Mouse (Mus musculus) MEL (cell line): ENCODE results near the gene Osbpl3. TPM values are rescaled to one million over a fixed set of nuclear protein-coding genes. Genes with fewer than 3 reads are reported as not detected.

Experiments
- DNase-seq: peaks from one replicate; pipeline ENCODE4 v3.0.0; 2011; ENCODE audit warnings: low read depth, low spot score
- H3K27ac ChIP-seq: 2 replicates; pipeline ENCODE4 v1.5.1; 2012; ENCODE audit warnings: low read depth, mild to moderate bottlenecking, control low read depth, low read length, moderate library complexity; ENCODE audit not compliant: control insufficient read depth
- H3K27me3 ChIP-seq, 2 experiments: fragments of 150-350 bp in 1 of 2; sonication (generic) in 1 of 2; 2 replicates each; pipeline ENCODE4 v1.6.1; 2012; ENCODE audit warnings: low read length in 2 of 2, mild to moderate bottlenecking in 2 of 2, improper control_type of control experiment in 1 of 2, moderate library complexity in 1 of 2; ENCODE audit not compliant: insufficient read depth in 2 of 2, control insufficient read depth in 1 of 2
- H3K36me3 ChIP-seq, 2 experiments: 2 replicates each; pipeline ENCODE4 v1.6.1; 2012 to 2014; ENCODE audit warnings: low read length in 2 of 2, improper control_type of control experiment in 1 of 2, inconsistent platforms in 1 of 2, mild to moderate bottlenecking in 1 of 2; ENCODE audit not compliant: insufficient read depth in 2 of 2, control insufficient read depth in 1 of 2
- H3K4me1 ChIP-seq, 2 experiments: fragments of 150-350 bp in 1 of 2; sonication (generic) in 1 of 2; 2 replicates each; pipeline ENCODE4 v1.6.1; 2012; ENCODE audit warnings: low read length in 2 of 2, improper control_type of control experiment in 1 of 2, mild to moderate bottlenecking in 1 of 2; ENCODE audit not compliant: insufficient read depth in 2 of 2, control insufficient read depth in 1 of 2
- H3K4me3 ChIP-seq, 2 experiments: fragments of 150-350 bp in 1 of 2; sonication (generic) in 1 of 2; 2 replicates each; pipeline ENCODE4 v1.5.1; 2012; ENCODE audit warnings: low read depth in 2 of 2, low read length in 2 of 2, mild to moderate bottlenecking in 2 of 2, moderate library complexity in 2 of 2, control low read depth in 1 of 2, improper control_type of control experiment in 1 of 2; ENCODE audit not compliant: control insufficient read depth in 1 of 2, insufficient read depth in 1 of 2
- H3K79me2 ChIP-seq: 2 replicates; pipeline ENCODE4 v1.6.1; 2012; ENCODE audit warnings: mild to moderate bottlenecking, low read length, moderate library complexity; ENCODE audit not compliant: control insufficient read depth, poor library complexity, insufficient read depth
- H3K9ac ChIP-seq: 2 replicates; pipeline ENCODE4 v1.6.1; 2012; ENCODE audit warnings: low read depth, mild to moderate bottlenecking, control low read depth, low read length, moderate library complexity; ENCODE audit not compliant: control insufficient read depth, poor library complexity, severe bottlenecking
- H3K9me3 ChIP-seq: fragments of 150-350 bp; sonication (generic); replicated peaks from 2 replicates; pipeline ENCODE4 v1.6.1; 2012; ENCODE audit warnings: mild to moderate bottlenecking, low read length, improper control_type of control experiment, moderate library complexity; ENCODE audit not compliant: insufficient read depth
- BHLHE40 ChIP-seq: IDR thresholded peaks from 2 replicates; pipeline ENCODE4 v1.6.1; 2012; ENCODE audit warnings: low read depth, mild to moderate bottlenecking, inconsistent platforms, low read length, improper control_type of control experiment, borderline replicate concordance
- CHD1 ChIP-seq: IDR thresholded peaks from 2 replicates; pipeline ENCODE4 v1.6.1; 2012; ENCODE audit warnings: low read depth, mild to moderate bottlenecking, inconsistent platforms, low read length, improper control_type of control experiment
- CHD2 ChIP-seq: IDR thresholded peaks from 2 replicates; pipeline ENCODE4 v1.6.1; 2011; ENCODE audit warnings: low read length, improper control_type of control experiment
- CTCF ChIP-seq, 3 experiments: IDR thresholded peaks in 2 of 3; conservative IDR thresholded peaks in 1 of 3; 2 replicates each; pipeline ENCODE4 v1.5.1; 2011 to 2012; ENCODE audit warnings: low read length in 3 of 3, low read depth in 2 of 3, mild to moderate bottlenecking in 2 of 3, improper control_type of control experiment in 1 of 3, inconsistent platforms in 1 of 3, mixed read lengths in 1 of 3, moderate library complexity in 1 of 3; ENCODE audit not compliant: control insufficient read depth in 1 of 3, insufficient read depth in 1 of 3, poor library complexity in 1 of 3, severe bottlenecking in 1 of 3
- EP300 ChIP-seq, 2 experiments: IDR thresholded peaks; 2 replicates each; pipeline ENCODE4 v1.6.1; 2011; ENCODE audit warnings: improper control_type of control experiment in 2 of 2, low read length in 2 of 2, low read depth in 1 of 2, mild to moderate bottlenecking in 1 of 2
- ETS1 ChIP-seq: IDR thresholded peaks from 2 replicates; pipeline ENCODE4 v1.6.1; 2012; ENCODE audit warnings: low read depth, mild to moderate bottlenecking, inconsistent platforms, low read length, improper control_type of control experiment, moderate library complexity
- GABPA ChIP-seq: IDR thresholded peaks from 2 replicates; pipeline ENCODE4 v1.6.1; 2012; ENCODE audit warnings: low read depth, mild to moderate bottlenecking, inconsistent platforms, low read length, improper control_type of control experiment, moderate library complexity
- KAT2A ChIP-seq: conservative IDR thresholded peaks from 2 replicates; pipeline ENCODE4 v1.6.1; 2012; ENCODE audit warnings: low read depth, low read length, improper control_type of control experiment, inconsistent platforms
- MAZ ChIP-seq: IDR thresholded peaks from 2 replicates; pipeline ENCODE4 v1.6.1; 2012; ENCODE audit warnings: low read depth, mild to moderate bottlenecking, inconsistent platforms, low read length, improper control_type of control experiment
- MYC ChIP-seq: IDR thresholded peaks from 2 replicates; pipeline ENCODE4 v1.6.1; 2011; ENCODE audit warnings: low read depth, mild to moderate bottlenecking, low read length, improper control_type of control experiment, moderate library complexity
- NELFE ChIP-seq: IDR thresholded peaks from 2 replicates; pipeline ENCODE4 v1.6.1; 2011; ENCODE audit warnings: low read depth, low read length, improper control_type of control experiment
- NRF1 ChIP-seq: IDR thresholded peaks from 2 replicates; pipeline ENCODE4 v1.6.1; 2014; ENCODE audit warnings: low read depth, mild to moderate bottlenecking, inconsistent platforms, low read length, improper control_type of control experiment, moderate library complexity; ENCODE audit not compliant: poor library complexity, insufficient read depth, severe bottlenecking
- RAD21 ChIP-seq: IDR thresholded peaks from 2 replicates; pipeline ENCODE4 v1.6.1; 2011; ENCODE audit warnings: mild to moderate bottlenecking, low read depth, low read length, improper control_type of control experiment
- TBP ChIP-seq: IDR thresholded peaks from 2 replicates; pipeline ENCODE4 v1.8.0; 2011; ENCODE audit warnings: low read depth, low read length, improper control_type of control experiment
- TCF12 ChIP-seq: IDR thresholded peaks from 2 replicates; pipeline ENCODE4 v1.6.1; 2014; ENCODE audit warnings: low read depth, mild to moderate bottlenecking, inconsistent platforms, low read length, improper control_type of control experiment, moderate library complexity
- ZC3H11A ChIP-seq: IDR thresholded peaks from 2 replicates; pipeline ENCODE4 v1.6.1; 2012; ENCODE audit warnings: low read depth, mild to moderate bottlenecking, inconsistent platforms, low read length, improper control_type of control experiment
- ZKSCAN1 ChIP-seq: IDR thresholded peaks from 2 replicates; pipeline ENCODE4 v1.6.1; 2012; ENCODE audit warnings: low read depth, mild to moderate bottlenecking, inconsistent platforms, low read length, improper control_type of control experiment, moderate library complexity
- ZMIZ1 ChIP-seq: IDR thresholded peaks from 2 replicates; pipeline ENCODE4 v1.6.1; 2012; ENCODE audit warnings: low read depth, mild to moderate bottlenecking, inconsistent platforms, low read length, improper control_type of control experiment, moderate library complexity
- ZNF384 ChIP-seq: IDR thresholded peaks from 2 replicates; pipeline ENCODE4 v1.6.1; 2012; ENCODE audit warnings: low read depth, mild to moderate bottlenecking, inconsistent platforms, low read length, improper control_type of control experiment
- polyA plus RNA-seq, 2 experiments: library from polyadenylated mRNA; stranded (reverse) in 1 of 2; unstranded in 1 of 2; fragments of >175 nt in 1 of 2; fragments of >200 nt in 1 of 2; gene quantifications; 2 replicates each; pipeline versions ENCODE4 v1.2.1 to v1.2.4; 2012; ENCODE audit warnings: low replicate concordance in 2 of 2, low read depth in 1 of 2; ENCODE audit not compliant: insufficient read length in 2 of 2, insufficient read depth in 1 of 2, missing spikeins in 1 of 2
- total RNA-seq: library from RNA; depleted of rRNA; stranded (reverse); fragments of 300-350 nt; gene quantifications from 2 replicates; pipeline ENCODE4 v1.2.3, GENCODE M21; 2012

The Osbpl3 gene
- total and polyA plus RNA-seq, 3 experiments = 4.9 to 5.6 TPM; not detected in 1

DNA sequence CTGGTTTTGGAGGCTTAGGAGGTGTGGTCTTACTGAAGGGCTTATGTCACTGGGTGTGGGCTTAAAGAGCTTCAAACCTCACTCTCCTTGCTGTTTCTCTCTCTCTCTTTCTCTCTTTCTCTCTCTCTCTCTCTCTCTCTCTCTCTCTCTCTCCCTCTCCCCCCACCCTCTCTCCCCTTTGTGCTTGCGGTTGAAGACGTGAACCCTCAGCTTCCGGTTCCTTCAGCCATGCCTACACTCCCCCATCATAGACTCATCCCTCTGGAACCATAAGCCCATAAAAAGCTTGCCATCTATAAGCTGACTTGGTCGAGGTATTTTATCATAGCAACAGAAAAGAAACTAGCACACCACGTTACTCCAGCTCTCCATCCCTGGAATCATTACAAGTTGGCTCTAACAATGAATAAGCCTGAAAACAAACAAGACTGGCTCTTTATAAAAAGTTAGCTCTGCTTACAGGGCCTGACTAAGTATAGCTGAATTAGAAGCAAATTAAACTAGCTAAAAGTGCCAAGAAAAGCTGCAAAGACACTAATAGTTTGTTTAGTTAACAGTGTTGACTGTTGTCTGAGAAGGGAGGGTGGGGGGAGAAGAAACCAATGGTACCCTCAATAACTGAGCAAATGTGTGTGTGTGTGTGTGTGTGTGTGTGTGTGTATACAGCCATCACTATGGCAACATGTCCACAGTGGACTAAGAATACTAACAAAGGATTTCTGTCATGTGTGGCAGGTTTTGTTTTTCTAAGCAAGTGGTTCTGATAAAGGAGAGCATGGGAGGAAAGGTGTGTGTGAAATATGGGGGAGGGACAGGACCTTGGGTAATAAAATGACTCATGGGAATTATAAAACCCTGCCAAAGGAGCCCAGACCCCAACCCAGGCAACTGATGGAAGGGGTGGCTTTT lies 83.2 kb downstream of the Osbpl3 start:
- no peak overlapping the region for H3K4me3 ChIP-seq
- DNase-seq = no peak
- no peaks in the 10 kb centered on the region for H3K36me3 ChIP-seq
- no peaks in the 10 kb centered on the region for H3K27me3 ChIP-seq
- no peaks in the 10 kb centered on the region for H3K9me3 ChIP-seq
- peaks cover 0 to 4% of the 10 kb centered on the region in 2 experiments; a peak in 1 of 4 replicates for H3K4me1 ChIP-seq
- H3K79me2 ChIP-seq = no peaks in the 10 kb centered on the region; the same call in 1 of the 2 replicates
- no peak overlapping the region for H3K27ac ChIP-seq
- no peak overlapping the region for H3K9ac ChIP-seq
- TF ChIP-seq KAT2A (no peak), TCF12 (no peak), RAD21 (no peak), MYC (no peak), CHD2 (no peak), CTCF (IDR thresholded peaks at IDR 0.05 in 2 of 3, conservative IDR thresholded peaks at IDR 0.05 in 1 of 3; ENCODE audit: control insufficient read depth in 1 of 3, insufficient read depth in 1 of 3, low read depth in 2 of 3, low read length in 3 of 3, poor library complexity in 1 of 3, severe bottlenecking in 1 of 3) (no peak), NRF1 (no peak), ZC3H11A (no peak), NELFE (no peak), CHD1 (no peak), ETS1 (no peak), GABPA (no peak), BHLHE40 (no peak), ZKSCAN1 (no peak), EP300 (IDR thresholded peaks at IDR 0.05; ENCODE audit: low read depth in 1 of 2, low read length in 2 of 2) (no peak)
- TF ChIP-seq, all 39 proteins: peak for 0

DNA sequence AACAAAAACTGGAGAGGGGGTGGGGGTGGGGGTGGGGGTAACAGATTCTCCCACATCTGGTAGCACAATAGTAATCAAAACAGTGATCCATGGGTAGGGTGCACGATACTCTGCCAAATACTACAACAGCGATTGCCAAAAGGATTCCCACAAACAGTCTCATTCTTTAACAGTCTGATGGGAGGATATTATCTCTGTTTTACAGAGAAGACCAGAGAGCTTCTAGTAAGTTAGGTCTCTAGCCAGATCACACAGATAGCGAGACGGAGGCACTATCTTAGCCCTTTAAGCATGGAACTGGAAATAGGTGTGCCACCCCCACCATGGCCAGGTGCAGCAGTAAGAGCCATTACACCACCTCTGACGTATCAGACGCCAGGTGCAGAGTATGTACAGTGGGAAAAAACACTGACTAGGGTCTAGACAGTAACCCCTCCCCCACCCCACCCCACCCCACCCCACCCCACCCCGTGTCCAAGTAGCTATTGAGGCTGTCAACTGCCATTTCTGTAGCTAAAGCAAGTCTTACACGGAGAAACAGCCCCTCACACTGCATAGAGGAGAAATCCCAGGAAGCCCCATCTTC lies 84.4 kb downstream of the Osbpl3 start:
- Histone ChIP-seq H3K4me3 (no peak overlapping the region), H3K27me3 (no peaks in the 10 kb centered on the region), H3K9me3 (no peaks in the 10 kb centered on the region), H3K4me1 (no peaks in the 10 kb centered on the region; a peak in 1 of 4 replicates), H3K79me2 (no peaks in the 10 kb centered on the region; the same call in 1 of the 2 replicates), H3K9ac (no peak overlapping the region), H3K36me3 (no peaks in the 10 kb centered on the region), H3K27ac (no peak overlapping the region)
- DNase-seq = no peak
- TF ChIP-seq ZKSCAN1 (no peak), MAZ (no peak), ETS1 (0 out of 2 replicates have a peak, but pooled peaks have one; percentile 18), TCF12 (peak; percentile 56; the same call in 1 of the 2 replicates), ZNF384 (no peak), TBP (no peak), ZMIZ1 (no peak)
- TF ChIP-seq, all 39 proteins: peak for 2
